Mouse (Mus musculus): ENCODE measurements around the gene Als2cl.

- TF ChIP-seq TAL1 (conservative IDR thresholded peaks at IDR 0.05; ENCODE audit: low read depth, low read length) (no peak), CTCF (IDR thresholded peaks at IDR 0.05; ENCODE audit: low read depth, low read length) (no peak)
Observed at GRCm38 (mm10) chr9:110947261-110947661, 67.6 kb downstream of the Als2cl start.

Measured in G1E (cell line).